Mouse (Mus musculus) left cerebral cortex, postnatal 36 days (tissue): ENCODE data around the gene Taok1. TPM values are rescaled to one million over a fixed set of nuclear protein-coding genes. Genes with fewer than 3 reads are reported as not detected.

Source experiments
- DNase-seq, 2 experiments: peaks; one replicate each; pipeline ENCODE4 v3.0.0; 2021 to 2022; ENCODE audit warnings: low spot score in 2 of 2, mixed read lengths in 1 of 2
- intact Hi-C: fragments of 180-260 bp; cut with DNase I; formaldehyde crosslinking; loops from one replicate; pipeline ENCODE4 v1.15.1; 2025
- total RNA-seq, 2 experiments: library from RNA; stranded (reverse); gene quantifications; 2 replicates each; pipeline ENCODE4 v1.2.3; 2021

Gene Taok1
- total RNA-seq, 2 experiments from 2014 or later = 97.1 to 107 TPM

GRCm38 (mm10) chr11:77483043-77483442, 124.6 kb downstream of the Taok1 start:
- no peak for DNase-seq
- intact Hi-C loops = no loop called here

Other genes with a start within 250 kb of the Taok1 start
- gene Coro6, start 145.4 kb downstream of the Taok1 start, total RNA-seq = 10 to 100 TPM; 33.3 to 45.9 TPM
- gene Ankrd13b, start 118.1 kb downstream of the Taok1 start, total RNA-seq = 10 to 100 TPM; 84.9 to 99.0 TPM
- 100 to 1,000 TPM; 277 to 296 TPM for gene Git1, start 114.3 kb downstream of the Taok1 start, total RNA-seq
- gene Abhd15, start 92.7 kb downstream of the Taok1 start, total RNA-seq = 1 to 10 TPM; 1.2 to 1.3 TPM
- 1 to 10 TPM; 3.9 to 4.6 TPM for gene Trp53i13, start 91.8 kb downstream of the Taok1 start, total RNA-seq
- gene Gm10392, start 88.6 kb downstream of the Taok1 start, total RNA-seq = not detected
- 10 to 100 TPM; 57.3 to 79.3 TPM for gene Nufip2, start 78.3 kb upstream of the Taok1 start, total RNA-seq
- gene Cryba1, start 117.5 kb upstream of the Taok1 start, total RNA-seq = not detected
- 100 to 1,000 TPM; 141 to 180 TPM for gene Myo18a, start 155.4 kb upstream of the Taok1 start, total RNA-seq
- gene Gm10277, start 179.9 kb upstream of the Taok1 start, total RNA-seq = not detected